Mouse (Mus musculus): ENCODE data around the gene Arhgef33. TPM values are rescaled to one million over a fixed set of nuclear protein-coding genes. Genes with fewer than 3 reads are reported as not detected.

The Arhgef33 gene
- polyA plus RNA-seq, 1 experiment from 2014 or later, result 0.73 TPM

- Histone ChIP-seq H3K27ac (no peak overlapping the region), H3K9ac (no peak overlapping the region), H3K4me3 (replicated peaks) (no peak overlapping the region), H3K9me3 (no peaks in the 10 kb centered on the region), H3K4me2 (replicated peaks) (no peak overlapping the region), H3K27me3 (replicated peaks) (no peaks in the 10 kb centered on the region), H3K4me1 (replicated peaks) (no peaks in the 10 kb centered on the region), H3K36me3 (peaks cover 8% of the 10 kb centered on the region)
- 94% methylated on average over 1 of the region's 1 CpGs for WGBS
- no peak for ATAC-seq
Measured at GRCm38 (mm10) chr17:80420998-80421397, 113.8 kb downstream of the Arhgef33 start.

- ATAC-seq, result no peak
- Histone ChIP-seq H3K4me2 (replicated peaks) (no peak overlapping the region), H3K27ac (no peak overlapping the region), H3K9ac (no peak overlapping the region), H3K9me3 (no peaks in the 10 kb centered on the region), H3K27me3 (replicated peaks) (no peaks in the 10 kb centered on the region), H3K36me3 (peaks cover 8% of the 10 kb centered on the region), H3K4me3 (replicated peaks) (no peak overlapping the region), H3K4me1 (replicated peaks) (no peaks in the 10 kb centered on the region)
- WGBS, result 85% methylated on average over 7 of the region's 7 CpGs
Measured at GRCm38 (mm10) chr17:80426171-80426570, 119.0 kb downstream of the Arhgef33 start.

GRCm38 (mm10) chr17:80426901-80427300 is 119.7 kb downstream of the Arhgef33 start:
- WGBS, result 79% methylated on average over 5 of the region's 5 CpGs
- Histone ChIP-seq H3K27me3 (replicated peaks) (no peaks in the 10 kb centered on the region), H3K27ac (no peak overlapping the region), H3K4me2 (replicated peaks) (no peak overlapping the region), H3K36me3 (peaks cover 8% of the 10 kb centered on the region), H3K4me1 (replicated peaks) (no peaks in the 10 kb centered on the region), H3K9me3 (no peaks in the 10 kb centered on the region), H3K9ac (no peak overlapping the region), H3K4me3 (replicated peaks) (no peak overlapping the region)
- ATAC-seq, result no peak

GRCm38 (mm10) chr17:80427966-80428365 is 120.8 kb downstream of the Arhgef33 start:
- Histone ChIP-seq H3K4me2 (replicated peaks) (no peak overlapping the region), H3K9me3 (no peaks in the 10 kb centered on the region), H3K4me3 (replicated peaks) (no peak overlapping the region), H3K27ac (no peak overlapping the region), H3K27me3 (replicated peaks) (no peaks in the 10 kb centered on the region), H3K4me1 (replicated peaks) (no peaks in the 10 kb centered on the region), H3K9ac (no peak overlapping the region), H3K36me3 (peaks cover under 1% of the 10 kb centered on the region)
- 69% methylated on average over 2 of the region's 2 CpGs for WGBS
- ATAC-seq, result no peak

- no peak for ATAC-seq
- Histone ChIP-seq H3K9ac (no peak overlapping the region), H3K9me3 (no peaks in the 10 kb centered on the region), H3K27ac (no peak overlapping the region), H3K4me2 (replicated peaks) (no peak overlapping the region), H3K4me1 (replicated peaks) (no peaks in the 10 kb centered on the region), H3K36me3 (no peaks in the 10 kb centered on the region), H3K4me3 (replicated peaks) (no peak overlapping the region), H3K27me3 (replicated peaks) (no peaks in the 10 kb centered on the region)
- 93% methylated on average over 9 of the region's 9 CpGs for WGBS
Measured at GRCm38 (mm10) chr17:80431997-80432396, 124.8 kb downstream of the Arhgef33 start.

- Histone ChIP-seq H3K9ac (no peak overlapping the region), H3K36me3 (no peaks in the 10 kb centered on the region), H3K4me2 (replicated peaks) (no peak overlapping the region), H3K4me1 (replicated peaks) (no peaks in the 10 kb centered on the region), H3K4me3 (replicated peaks) (no peak overlapping the region), H3K27ac (no peak overlapping the region), H3K9me3 (no peaks in the 10 kb centered on the region), H3K27me3 (replicated peaks) (no peaks in the 10 kb centered on the region)
- 80% methylated on average over 3 of the region's 3 CpGs for WGBS
- ATAC-seq, result no peak
Measured at GRCm38 (mm10) chr17:80434430-80434829, 127.2 kb downstream of the Arhgef33 start.

- ATAC-seq, result no peak
- no peak overlapping the region for H3K9ac ChIP-seq
- H3K27ac ChIP-seq, result no peak overlapping the region
- no peak overlapping the region for H3K4me3 ChIP-seq (replicated peaks)
- H3K4me1 ChIP-seq (replicated peaks), result no peaks in the 10 kb centered on the region
- no peaks in the 10 kb centered on the region for H3K9me3 ChIP-seq
- H3K4me2 ChIP-seq (replicated peaks), result no peak overlapping the region
- no peaks in the 10 kb centered on the region for H3K27me3 ChIP-seq (replicated peaks)
- no peaks in the 10 kb centered on the region for H3K36me3 ChIP-seq
- 90% methylated on average over 5 of the region's 5 CpGs for WGBS
Measured at GRCm38 (mm10) chr17:80435680-80436079, 128.5 kb downstream of the Arhgef33 start.

- 68% methylated on average over 7 of the region's 7 CpGs for WGBS
- peak; percentile 70 for ATAC-seq
- H3K4me2 ChIP-seq (replicated peaks), result no peak overlapping the region
Measured at GRCm38 (mm10) chr17:80445433-80445832, 138.2 kb downstream of the Arhgef33 start.

GRCm38 (mm10) chr17:80446470-80446869 is 139.3 kb downstream of the Arhgef33 start:
- no peak overlapping the region for H3K9ac ChIP-seq
- H3K27ac ChIP-seq, result no peak overlapping the region
- no peaks in the 10 kb centered on the region for H3K4me1 ChIP-seq (replicated peaks)
- no peaks in the 10 kb centered on the region; the same call in 1 of the 2 replicates for H3K36me3 ChIP-seq
- no peak for ATAC-seq
- no peak overlapping the region for H3K4me2 ChIP-seq (replicated peaks)
- H3K27me3 ChIP-seq (replicated peaks), result no peaks in the 10 kb centered on the region
- no peaks in the 10 kb centered on the region for H3K9me3 ChIP-seq
- no peak overlapping the region for H3K4me3 ChIP-seq (replicated peaks)
- WGBS, result 80% methylated on average over 5 of the region's 5 CpGs

More at GRCm38 (mm10) chr17:80445433-80445832, 138.2 kb downstream of the Arhgef33 start:
- Histone ChIP-seq H3K36me3 (no peaks in the 10 kb centered on the region; the same call in 1 of the 2 replicates), H3K27ac (no peak overlapping the region), H3K4me3 (replicated peaks) (no peak overlapping the region), H3K4me1 (replicated peaks) (no peaks in the 10 kb centered on the region), H3K9ac (no peak overlapping the region), H3K9me3 (no peaks in the 10 kb centered on the region), H3K27me3 (replicated peaks) (no peaks in the 10 kb centered on the region)

Other genes starting within 250 kb of the Arhgef33 start
- gene Hnrnpll, start 245.1 kb upstream of the Arhgef33 start, polyA plus RNA-seq (2015; fragmentation: Nextera tagmentation; extraction: Ambion mirVana), result 50.0 and 56.5 TPM in 2 replicates
- 67.2 and 71.1 TPM in 2 replicates for gene Galm, start 179.9 kb upstream of the Arhgef33 start, polyA plus RNA-seq (2015; fragmentation: Nextera tagmentation; extraction: Ambion mirVana)
- gene Srsf7, start 100.1 kb upstream of the Arhgef33 start, polyA plus RNA-seq (2015; fragmentation: Nextera tagmentation; extraction: Ambion mirVana), result 497 and 569 TPM in 2 replicates
- 0.11 and 0.16 TPM in 2 replicates for gene Ttc39d, start 99.9 kb upstream of the Arhgef33 start, polyA plus RNA-seq (2015; fragmentation: Nextera tagmentation; extraction: Ambion mirVana)
- gene Gemin6, start 83.0 kb upstream of the Arhgef33 start, polyA plus RNA-seq (2015; fragmentation: Nextera tagmentation; extraction: Ambion mirVana), result 44.9 and 49.1 TPM in 2 replicates
- 22.4 and 25.4 TPM in 2 replicates for gene Morn2, start 17.2 kb upstream of the Arhgef33 start, polyA plus RNA-seq (2015; fragmentation: Nextera tagmentation; extraction: Ambion mirVana)
- gene Dhx57, start 16.9 kb upstream of the Arhgef33 start, polyA plus RNA-seq (2015; fragmentation: Nextera tagmentation; extraction: Ambion mirVana), result 12.9 and 13.4 TPM in 2 replicates
- 0.92 and 1.4 TPM in 2 replicates for gene Gm10190, start 66.1 kb downstream of the Arhgef33 start, polyA plus RNA-seq (2015; fragmentation: Nextera tagmentation; extraction: Ambion mirVana)
- 4.7 and 4.9 TPM in 2 replicates for gene Sos1, start 173.0 kb downstream of the Arhgef33 start, polyA plus RNA-seq (2015; fragmentation: Nextera tagmentation; extraction: Ambion mirVana)

All from intestine, embryonic 15.5 days (tissue).